8 mouse cellular contexts compared by ENCODE assay signal in genomic region chr6:65453465-65453864, GRCm38 (mm10).
DNase-seq lines count a peak whose midpoint lies in the region; ATAC-seq and TF ChIP-seq lines count a peak whose summit lies in the region.

No protein-coding gene starts in this region.

- TF ChIP-seq EP300 in CH12.LX (IDR thresholded peaks at IDR 0.05; ENCODE audit: low read length), result no peak

- H3K27ac ChIP-seq in CH12.LX (ENCODE audit: insufficient read depth, low read depth), result no peak overlapping the region

- no peak overlapping the region for H3K4me3 ChIP-seq in CH12.LX (replicated peaks in 1 of 3; ENCODE audit: low read depth in 2 of 3, low read length in 2 of 3, poor library complexity in 1 of 3)

- no peaks in the 10 kb centered on the region for H3K36me3 ChIP-seq in CH12.LX (replicated peaks in 1 of 2; ENCODE audit: control insufficient read depth in 1 of 2, insufficient read depth in 1 of 2, low read length in 1 of 2)

- H3K79me2 ChIP-seq in CH12.LX (replicated peaks; ENCODE audit: control insufficient read depth, extremely low read depth, insufficient read depth, poor library complexity, severe bottlenecking), result no peaks in the 10 kb centered on the region

- TF ChIP-seq RAD21 in CH12.LX (IDR thresholded peaks at IDR 0.05; ENCODE audit: low read depth, low read length), result peak; percentile 95

- no peak for TF ChIP-seq POLR2A in CH12.LX (IDR thresholded peaks at IDR 0.05; ENCODE audit: low read depth, low read length)

- dilution Hi-C loops in CH12.LX (cut with MboI; ENCODE audit: extremely low pct_ligation_motif_present, extremely low pct_unique_long_range_greater_than_20kb, low sequenced_read_pairs), result no loop called here

- no peaks in the 10 kb centered on the region for H3K4me1 ChIP-seq in CH12.LX (ENCODE audit: control insufficient read depth in 1 of 2, insufficient read depth in 2 of 2)

- H3K9ac ChIP-seq in CH12.LX (ENCODE audit: insufficient read depth, low read depth), result no peak overlapping the region

- DNase-seq in heart, postnatal 4 days, result peak; percentile 11
- no peak for DNase-seq in heart, postnatal 36 days
- DNase-seq in CH12.LX (ENCODE audit: extremely low read depth), result peak; percentile 61
- peak; percentile 9 for DNase-seq in cerebellum, adult 8-10 months
- peak; percentile 65 for DNase-seq in induced T-regulatory cell, adult 2 months (ENCODE audit: low read depth)
- DNase-seq in testis, postnatal 14 days (ENCODE audit: low spot score), result no peak
- no peak for DNase-seq in urinary bladder, postnatal 36 days (ENCODE audit: low spot score in 2 of 2)

- in situ Hi-C loops in CH12.LX (cut with MboI; ENCODE audit: low pct_ligation_motif_present, low pct_unique_long_range_greater_than_20kb, low sequenced_read_pairs), result loop anchor here (10.0 kb wide), 1 partner anchor 329 kb away; no protein-coding TSS in a partner anchor

- H3K4me2 ChIP-seq in CH12.LX (ENCODE audit: insufficient read depth, low read depth, poor library complexity, severe bottlenecking), result no peak overlapping the region

- no peaks in the 10 kb centered on the region for H3K9me3 ChIP-seq in CH12.LX (replicated peaks; ENCODE audit: low read length)

- no peaks in the 10 kb centered on the region for H3K27me3 ChIP-seq in CH12.LX (replicated peaks)

- intact Hi-C loops in heart, postnatal 36 days (cut with DNase I), result no loop called here

- peak; percentile 57; the same call in 1 of the 2 replicates for ATAC-seq in megakaryocyte-erythroid progenitor cell, adult 5-6 weeks (replicated peaks; ENCODE audit: low FRiP score, low TSS enrichment, poor library complexity, severe bottlenecking)

- peak; percentile 18 to 89; a peak in 2 of 4 replicates for TF ChIP-seq CTCF in CH12.LX (conservative IDR thresholded peaks at IDR 0.05 in 1 of 2, IDR thresholded peaks at IDR 0.05 in 1 of 2; ENCODE audit: low read depth in 2 of 2, low read length in 2 of 2)

TF ChIP-seq in CH12.LX, 34 proteins besides CTCF, POLR2A, EP300 and RAD21:
- TF ChIP-seq ZNF384 (IDR thresholded peaks at IDR 0.05; ENCODE audit: low read depth, low read length) (no peak), ZC3H11A (IDR thresholded peaks at IDR 0.05; ENCODE audit: low read depth, low read length) (peak; percentile 68), CHD1 (IDR thresholded peaks at IDR 0.05; ENCODE audit: low read depth, low read length) (no peak), HCFC1 (IDR thresholded peaks at IDR 0.05; ENCODE audit: low read depth, low read length) (no peak), SMC3 (IDR thresholded peaks at IDR 0.05; ENCODE audit: low read depth, low read length) (peak; percentile 86), MYC (IDR thresholded peaks at IDR 0.05; ENCODE audit: low read depth, low read length) (0 out of 2 replicates have a peak, but pooled peaks have one; percentile 43), GABPA (IDR thresholded peaks at IDR 0.05; ENCODE audit: insufficient replicate concordance, low read depth, low read length) (no peak), ETS1 (conservative IDR thresholded peaks at IDR 0.05; ENCODE audit: low read depth, low read length) (no peak), ELF1 (IDR thresholded peaks at IDR 0.05; ENCODE audit: low read depth, low read length) (no peak), USF2 (conservative IDR thresholded peaks at IDR 0.05; ENCODE audit: low read depth, low read length) (no peak), TCF12 (IDR thresholded peaks at IDR 0.05; ENCODE audit: low read depth, low read length) (no peak), CHD2 (IDR thresholded peaks at IDR 0.05; ENCODE audit: low read length) (no peak), E2F4 (IDR thresholded peaks at IDR 0.05; ENCODE audit: insufficient replicate concordance, low read depth, low read length) (no peak), MXI1 (IDR thresholded peaks at IDR 0.05; ENCODE audit: low read depth, low read length) (no peak), NRF1 (IDR thresholded peaks at IDR 0.05; ENCODE audit: low read depth, low read length) (no peak), ZMIZ1 (IDR thresholded peaks at IDR 0.05; ENCODE audit: low read depth, low read length) (no peak), USF1 (IDR thresholded peaks at IDR 0.05; ENCODE audit: low read depth, low read length) (no peak), ZKSCAN1 (IDR thresholded peaks at IDR 0.05; ENCODE audit: borderline replicate concordance, low read depth, low read length) (no peak), UBTF (IDR thresholded peaks at IDR 0.05; ENCODE audit: low read depth, low read length) (no peak), TBP (conservative IDR thresholded peaks at IDR 0.05; ENCODE audit: low read depth, low read length) (no peak), JUND (conservative IDR thresholded peaks at IDR 0.05; ENCODE audit: low read depth, low read length) (no peak), MAX (IDR thresholded peaks at IDR 0.05; ENCODE audit: low read length) (no peak), POLR2AphosphoS2 (IDR thresholded peaks at IDR 0.05; ENCODE audit: low read depth, low read length) (no peak), MAZ (IDR thresholded peaks at IDR 0.05; ENCODE audit: low read depth, low read length) (0 out of 2 replicates have a peak, but pooled peaks have one; percentile 45), MAFK (IDR thresholded peaks at IDR 0.05; ENCODE audit: insufficient replicate concordance, low read length) (no peak), SIN3A (IDR thresholded peaks at IDR 0.05; ENCODE audit: low read length) (no peak), IRF4 (IDR thresholded peaks at IDR 0.05; ENCODE audit: low read depth, low read length) (no peak), PAX5 (IDR thresholded peaks at IDR 0.05; ENCODE audit: low read length) (no peak), JUN (IDR thresholded peaks at IDR 0.05; ENCODE audit: insufficient read depth, low read depth, low read length) (no peak), NELFE (IDR thresholded peaks at IDR 0.05; ENCODE audit: low read depth, low read length) (0 out of 2 replicates have a peak, but pooled peaks have one; percentile 29), MEF2A (IDR thresholded peaks at IDR 0.05; ENCODE audit: borderline replicate concordance, low read depth, low read length) (no peak), BHLHE40 (IDR thresholded peaks at IDR 0.05; ENCODE audit: low read depth, low read length) (no peak), KAT2A (IDR thresholded peaks at IDR 0.05; ENCODE audit: insufficient replicate concordance, low read length) (no peak), RCOR1 (conservative IDR thresholded peaks at IDR 0.05; ENCODE audit: low read depth, low read length) (no peak)
TF ChIP-seq in CH12.LX: peak in this region for 5.

Comparison
In these comparisons a context has a peak if more than half of its experiments do, and no peak if none do; other contexts are left out.
1. DNase-seq: peak in heart, postnatal 4 days (single experiment), CH12.LX (single experiment), cerebellum, adult 8-10 months (single experiment) and induced T-regulatory cell, adult 2 months (single experiment); none in heart, postnatal 36 days (0 of 2), testis, postnatal 14 days (single experiment) and urinary bladder, postnatal 36 days (0 of 2).